Mouse (Mus musculus) embryo, embryonic 11 days (tissue): ENCODE data around the gene Lrba.

Experiments used
- DNase-seq: peaks from one replicate; pipeline ENCODE4 v3.0.0-alpha.2; 2015

Lrba gene

GRCm38 (mm10) chr3:86761095-86762035, 536.9 kb downstream of the Lrba start:
- DNase-seq, result peak; percentile 86

GRCm38 (mm10) chr3:86762036-86762415, 537.5 kb downstream of the Lrba start:
- no peak for DNase-seq

DNA sequence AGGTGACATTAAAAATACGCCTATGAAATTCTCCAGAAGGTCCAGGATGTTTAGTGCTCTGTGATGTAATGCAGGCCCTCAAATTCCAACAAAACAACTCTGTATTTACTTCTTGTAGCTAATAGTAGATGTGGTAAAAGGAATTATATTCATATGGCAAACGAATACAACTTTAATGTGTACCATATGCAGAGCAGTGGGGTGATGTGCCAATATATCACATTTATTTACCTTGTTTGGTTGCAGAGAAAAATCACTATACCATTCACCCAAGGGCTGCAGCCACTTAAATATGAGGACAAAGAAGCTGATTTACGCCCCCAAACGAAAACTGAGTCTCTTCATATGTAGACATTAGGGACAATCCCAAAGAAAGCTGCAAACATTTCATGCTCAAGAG, 538.0 kb downstream of the Lrba start:
- DNase-seq, result no peak

- peak; percentile 70 for DNase-seq
These were observed 544.1 kb downstream of the Lrba start for GRCm38 (mm10) chr3:86768553-86768952.

- DNase-seq, result no peak
These were observed 544.5 kb downstream of the Lrba start for GRCm38 (mm10) chr3:86768969-86769368.

DNA sequence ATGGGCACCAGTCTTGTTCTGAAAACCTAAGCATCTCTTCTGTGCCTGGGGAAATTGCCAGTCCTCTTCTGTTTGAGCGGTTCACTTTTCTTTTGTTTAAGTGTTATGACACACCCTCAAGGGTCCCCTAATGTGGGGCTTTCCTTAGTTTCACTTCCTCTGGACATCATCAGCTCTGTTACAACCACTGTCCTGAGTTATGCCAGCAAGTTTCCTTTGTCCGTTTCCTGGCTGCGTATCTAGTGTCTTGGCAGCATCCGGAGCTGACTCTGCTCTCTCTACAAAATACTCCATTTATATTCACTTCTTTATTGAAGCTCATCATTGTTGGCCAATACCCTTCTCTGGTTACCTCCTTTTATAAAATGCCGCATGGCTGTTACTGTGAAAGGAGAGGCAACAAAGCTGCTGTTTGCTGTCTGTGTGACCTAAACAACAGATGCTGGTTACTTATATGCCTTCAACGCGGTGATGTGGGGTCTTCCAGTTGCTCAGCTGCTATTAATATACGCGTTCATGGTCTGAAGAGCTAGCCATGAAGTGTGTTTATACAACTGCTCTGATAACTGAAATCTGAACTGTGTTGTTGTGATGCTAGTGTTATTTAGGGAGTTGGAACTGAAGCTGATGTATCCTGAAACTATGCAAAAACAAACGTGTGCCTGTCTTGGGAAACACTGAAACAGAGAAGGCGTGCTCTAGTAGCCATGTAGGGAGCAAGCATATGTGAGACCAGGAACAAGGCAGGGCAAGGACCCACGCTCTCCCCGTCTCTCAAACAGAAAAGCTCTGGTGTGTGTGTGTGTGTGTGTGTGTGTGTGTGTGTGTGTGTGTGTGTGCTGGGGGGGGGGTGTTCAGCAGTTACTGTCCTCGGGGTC, 550.3 kb downstream of the Lrba start:
- DNase-seq, result no peak

- DNase-seq, result no peak
These were observed 551.0 kb downstream of the Lrba start for GRCm38 (mm10) chr3:86775444-86775828.

GRCm38 (mm10) chr3:86779704-86780103, 555.2 kb downstream of the Lrba start:
- no peak for DNase-seq

DNA sequence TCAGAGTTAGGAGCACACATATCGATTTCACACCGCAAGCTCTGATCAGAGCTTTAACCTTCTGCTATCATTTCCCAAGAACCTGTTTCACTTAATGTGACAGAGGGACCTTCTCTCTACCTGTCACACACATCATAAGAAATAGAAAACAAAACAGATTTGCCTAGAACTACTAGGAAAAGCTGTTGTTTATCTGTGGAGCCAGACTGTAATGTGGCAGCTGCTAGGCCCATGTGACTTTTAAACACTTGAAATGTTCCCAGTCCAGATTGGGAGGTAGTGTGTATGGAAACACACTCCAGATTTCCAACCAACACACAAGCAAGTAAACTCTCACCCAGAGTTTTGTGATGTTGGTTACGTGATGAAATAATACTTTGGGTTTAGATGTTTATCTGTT, 559.6 kb downstream of the Lrba start:
- no peak for DNase-seq

DNA sequence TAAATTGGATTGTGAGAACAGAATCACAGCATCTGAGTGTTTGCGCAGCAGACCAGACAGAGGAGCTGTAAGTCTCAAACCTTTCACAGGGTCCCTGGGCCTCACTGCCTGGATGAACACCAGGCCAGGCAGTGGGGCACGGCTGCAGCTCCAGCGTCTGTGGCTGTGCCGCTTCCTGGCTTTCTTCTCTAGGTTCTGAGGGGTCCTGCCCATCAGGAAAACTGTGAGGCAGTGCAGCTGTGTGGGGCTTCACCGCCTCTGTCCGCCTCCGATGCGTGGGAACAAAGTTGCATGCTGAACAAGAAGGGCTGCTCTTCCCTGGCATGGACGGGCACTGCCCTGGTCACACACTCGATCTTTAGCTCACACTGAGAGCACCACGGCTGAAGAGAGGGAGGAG, 560.5 kb downstream of the Lrba start:
- no peak for DNase-seq

- DNase-seq, result no peak
These were observed 561.8 kb downstream of the Lrba start for GRCm38 (mm10) chr3:86786280-86786679.

GRCm38 (mm10) chr3:86786845-86787351, 562.4 kb downstream of the Lrba start:
- no peak for DNase-seq

DNA sequence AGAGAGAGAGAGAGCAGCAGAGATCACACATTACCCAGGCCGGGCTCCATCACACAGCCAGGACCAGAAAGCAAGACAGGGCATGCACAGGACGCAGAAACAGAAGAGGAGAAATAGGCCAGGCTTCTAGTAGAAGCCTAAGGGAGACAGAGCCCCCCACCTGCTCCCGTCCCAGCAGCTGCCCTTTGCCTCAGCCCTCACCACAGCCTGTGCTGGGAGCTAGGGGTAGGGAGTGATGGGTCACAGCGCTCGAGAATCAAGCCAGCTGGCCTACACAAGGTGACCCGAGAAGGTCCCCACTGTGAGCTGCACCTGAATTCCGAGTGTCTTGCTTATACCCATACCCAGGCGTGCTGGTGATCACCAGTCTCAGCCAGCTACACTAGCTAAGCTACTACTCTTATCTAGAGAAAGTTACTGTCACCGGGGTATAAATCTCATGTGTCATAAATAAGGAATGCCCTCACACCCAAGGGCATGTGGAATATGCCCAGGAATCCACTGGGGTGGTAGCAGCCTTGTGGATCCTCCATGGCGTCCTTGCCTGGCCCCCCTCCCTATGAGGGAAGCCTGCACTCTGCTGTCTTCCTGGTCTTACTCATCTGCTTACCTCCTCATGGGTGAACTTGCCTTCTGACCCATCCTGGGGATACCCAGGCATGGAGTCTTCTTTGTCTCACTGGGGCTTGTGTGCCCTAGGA, 563.1 kb downstream of the Lrba start:
- no peak for DNase-seq

DNA sequence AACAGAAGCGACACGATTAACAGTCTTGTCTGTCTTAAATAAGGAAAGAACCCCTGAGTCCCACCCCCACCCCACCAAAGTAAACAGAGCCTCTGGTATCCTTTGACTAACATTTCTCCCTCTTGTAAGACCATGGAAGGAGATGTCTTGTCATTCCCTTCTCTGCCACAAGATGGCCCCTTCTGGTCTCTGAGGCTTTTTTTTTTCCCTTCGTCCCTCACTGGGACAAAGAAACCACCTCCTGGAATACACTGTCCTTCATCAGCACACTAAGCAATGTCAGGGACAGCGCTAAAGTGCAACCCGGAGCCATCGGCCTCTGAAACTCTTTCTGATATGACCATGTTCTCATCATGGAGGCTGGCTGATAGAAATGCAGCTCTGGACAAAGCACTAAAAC, 564.2 kb downstream of the Lrba start:
- peak; percentile 83 for DNase-seq

DNA sequence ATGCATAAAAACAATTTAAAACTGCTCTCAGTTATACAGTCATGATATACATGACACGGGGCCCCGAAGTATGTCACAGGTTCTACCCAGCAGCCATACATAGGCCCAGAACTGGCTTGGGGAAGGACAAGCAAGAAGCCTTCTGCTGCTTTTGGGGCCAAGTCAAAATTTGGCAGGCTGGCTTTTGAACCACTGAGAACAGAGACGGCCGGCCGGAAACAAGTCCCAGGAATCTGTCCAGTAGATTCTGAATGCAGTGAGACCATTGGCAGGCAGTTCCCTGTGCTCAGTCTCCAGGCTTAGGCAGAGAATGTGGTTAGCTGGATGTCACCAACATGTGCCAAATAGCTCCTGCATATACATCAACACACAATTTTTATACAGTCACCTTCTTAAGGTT, 565.3 kb downstream of the Lrba start:
- no peak for DNase-seq

DNA sequence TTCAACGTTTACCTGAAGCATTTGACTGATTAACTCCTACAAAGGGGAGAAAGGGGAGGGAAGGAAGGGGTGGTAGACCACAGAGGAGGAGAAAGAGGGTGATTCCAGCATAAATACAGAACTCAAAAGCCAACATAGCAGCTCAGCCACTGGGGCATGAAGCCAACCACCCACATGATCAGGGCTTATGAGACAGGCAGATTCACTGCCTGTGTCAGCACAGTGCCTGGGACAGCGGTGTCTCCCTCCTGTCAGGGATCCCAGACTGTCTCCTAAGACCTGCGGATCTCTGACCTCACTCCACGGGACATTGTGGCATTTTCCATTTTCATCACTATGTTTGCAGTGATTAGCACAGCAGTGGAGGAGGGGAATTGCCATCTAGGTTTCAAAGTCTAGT, 568.8 kb downstream of the Lrba start:
- DNase-seq, result no peak

GRCm38 (mm10) chr3:86793720-86794191, 569.3 kb downstream of the Lrba start:
- DNase-seq, result no peak

- peak; percentile 60 for DNase-seq
These were observed 572.2 kb downstream of the Lrba start for GRCm38 (mm10) chr3:86796716-86797115.

GRCm38 (mm10) chr3:86797871-86798460, 573.5 kb downstream of the Lrba start:
- DNase-seq, result no peak

DNA sequence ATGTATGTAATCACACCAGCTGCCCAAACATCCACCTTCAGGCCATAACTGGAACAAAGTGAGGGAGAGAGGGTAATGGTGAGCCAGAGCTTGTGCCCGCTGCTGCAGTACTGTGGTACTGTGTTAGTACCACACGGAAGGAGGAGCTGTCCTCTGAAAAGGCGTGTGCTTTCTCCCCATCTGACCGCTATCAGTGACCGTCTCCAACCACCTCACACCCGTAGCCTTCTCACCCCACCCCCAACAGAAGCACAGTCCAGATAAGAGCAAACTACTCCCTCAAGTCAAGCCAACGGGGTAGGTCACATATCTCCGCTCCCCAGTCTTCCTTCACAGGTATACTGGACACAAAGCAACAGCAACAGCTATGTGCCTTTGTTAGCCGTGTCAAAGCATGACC, 574.6 kb downstream of the Lrba start:
- DNase-seq, result no peak

DNA sequence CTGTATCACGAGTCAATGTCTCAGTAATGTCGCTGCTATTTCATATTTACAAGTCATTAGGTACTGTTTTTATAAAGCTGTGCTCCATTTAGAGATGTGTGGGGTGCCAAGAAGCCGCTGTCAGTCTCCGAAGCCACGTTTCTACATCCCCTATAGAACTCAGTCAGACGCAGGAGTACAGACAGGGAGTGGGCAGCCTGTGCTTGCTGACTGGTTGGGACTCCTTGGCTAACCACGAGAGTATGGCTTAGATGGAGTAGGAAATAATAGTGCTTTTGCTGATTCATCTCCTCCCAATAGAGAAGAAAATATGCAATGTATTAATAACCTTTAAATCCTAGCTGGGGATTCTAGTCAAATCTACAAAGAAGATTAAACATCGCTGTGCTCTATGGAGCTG, 576.4 kb downstream of the Lrba start:
- no peak for DNase-seq

DNA sequence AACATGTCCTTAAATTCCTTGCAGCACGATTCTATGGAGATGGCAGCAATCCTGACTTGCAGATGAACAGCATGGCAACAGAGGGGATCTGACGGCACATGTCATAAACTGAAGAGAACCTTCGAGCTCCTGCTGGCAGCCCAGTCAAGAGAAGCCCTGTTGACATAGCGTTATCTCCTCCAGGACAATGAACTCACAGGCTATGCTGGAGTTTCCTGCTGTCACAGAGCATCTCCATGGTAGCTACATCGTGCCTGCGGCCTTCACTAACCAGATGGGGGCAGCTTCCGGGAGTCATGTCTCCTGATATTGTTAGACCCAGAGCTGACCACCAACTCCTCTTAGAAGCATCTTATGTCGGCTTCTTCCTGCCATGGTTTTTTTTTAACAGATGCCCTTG, 578.3 kb downstream of the Lrba start:
- DNase-seq, result no peak

DNA sequence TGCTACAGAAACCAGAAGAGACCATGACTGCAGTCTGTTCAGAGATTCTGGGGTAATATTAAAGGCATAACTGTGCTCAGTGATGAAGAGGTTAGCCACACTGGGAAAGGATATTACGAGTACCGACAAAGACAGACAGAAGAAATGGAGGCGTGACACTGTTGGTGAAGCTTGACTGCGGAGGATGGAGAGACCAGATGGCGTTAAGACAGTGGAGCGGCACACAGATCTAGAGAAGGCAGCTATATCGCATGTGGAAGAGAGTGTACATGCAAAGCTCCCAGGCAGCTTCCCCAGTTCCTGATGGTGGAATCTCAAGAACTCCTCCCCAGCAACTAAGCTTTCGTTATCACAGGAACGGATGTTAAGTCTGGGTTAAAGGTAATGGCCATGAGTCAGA, 579.8 kb downstream of the Lrba start:
- no peak for DNase-seq
